20 mouse cellular contexts compared by ENCODE assay signal in genomic region chr17:11705761-11706160, GRCm38 (mm10).
DNase-seq lines count a peak whose midpoint lies in the region; ATAC-seq and TF ChIP-seq lines count a peak whose summit lies in the region.
"Had no signal": no experiment of that assay in that cellular context is flagged by ENCODE, and none has a peak within 500 bp of the region (broad histone marks: within the 10 kb centered on the region; RNA-seq: fewer than 3 reads in every experiment).

No protein-coding gene starts in this region.

- peak overlapping the region; percentile 56 for H3K27ac ChIP-seq in left cerebral cortex, adult 2 months
- H3K27ac ChIP-seq: embryonic facial prominence, embryonic 13.5 days; forebrain, embryonic 13.5 days; heart, embryonic 13.5 days; hindbrain, embryonic 15.5 days had no signal

- no peak for DNase-seq in frontal cortex, postnatal 14 days (ENCODE audit: low spot score in 2 of 2)
- DNase-seq in left cerebral cortex, adult 2 months (ENCODE audit: extremely low spot score in 1 of 2, low spot score in 2 of 2): no peak
- DNase-seq in left cerebral cortex, postnatal 4 days: no peak
- peak; percentile 75 for DNase-seq in brain, adult 2 months (ENCODE audit: low read depth, low spot score)
- peak; percentile 16 to 45 for DNase-seq in right cerebral cortex, postnatal 36 days (ENCODE audit: low spot score in 2 of 2)
- no peak for DNase-seq in cerebellum, adult 11-12 months
- DNase-seq: adrenal gland, postnatal 10 days; B cell, adult 2 months; cerebellum, adult 18-20 months; cerebellum, adult 9-11 months; cerebellum, postnatal 36 days; forebrain, postnatal 0 days; gastrocnemius, postnatal 36 days; heart, postnatal 36 days had no signal

- ATAC-seq in frontal cortex, adult (ENCODE audit: low TSS enrichment): peak; percentile 90
- ATAC-seq: CD4-positive, CD25-positive, alpha-beta regulatory T cell, adult 4 months; forebrain, embryonic 13.5 days; forebrain, postnatal 0 days had no signal

- no peak overlapping the region for H3K4me3 ChIP-seq in left cerebral cortex, adult 2 months
- H3K4me3 ChIP-seq: embryonic facial prominence, embryonic 13.5 days; forebrain, embryonic 13.5 days; heart, embryonic 13.5 days; hindbrain, embryonic 15.5 days had no signal

- no peak for TF ChIP-seq CTCF in left cerebral cortex, adult 2 months (IDR thresholded peaks at IDR 0.05)

- intact Hi-C loops in left cerebral cortex, adult 2 months (cut with DNase I): no loop called here
- intact Hi-C loops in left cerebral cortex, postnatal 4 days (cut with DNase I): no loop called here

Comparison
In these comparisons a context has a peak if more than half of its experiments do, and no peak if none do; other contexts are left out.
1. DNase-seq: peak in brain, adult 2 months (single experiment) and right cerebral cortex, postnatal 36 days (2 of 2); none in frontal cortex, postnatal 14 days (0 of 2), left cerebral cortex, adult 2 months (0 of 2), left cerebral cortex, postnatal 4 days (single experiment) and cerebellum, adult 11-12 months (single experiment).